Mouse (Mus musculus): ENCODE measurements around the gene Iqcc. TPM values are rescaled to one million over a fixed set of nuclear protein-coding genes. Genes with fewer than 3 reads are reported as not detected.

The Iqcc gene
- polyA plus RNA-seq, 1 experiment from 2014 or later = 28.2 TPM

DNA sequence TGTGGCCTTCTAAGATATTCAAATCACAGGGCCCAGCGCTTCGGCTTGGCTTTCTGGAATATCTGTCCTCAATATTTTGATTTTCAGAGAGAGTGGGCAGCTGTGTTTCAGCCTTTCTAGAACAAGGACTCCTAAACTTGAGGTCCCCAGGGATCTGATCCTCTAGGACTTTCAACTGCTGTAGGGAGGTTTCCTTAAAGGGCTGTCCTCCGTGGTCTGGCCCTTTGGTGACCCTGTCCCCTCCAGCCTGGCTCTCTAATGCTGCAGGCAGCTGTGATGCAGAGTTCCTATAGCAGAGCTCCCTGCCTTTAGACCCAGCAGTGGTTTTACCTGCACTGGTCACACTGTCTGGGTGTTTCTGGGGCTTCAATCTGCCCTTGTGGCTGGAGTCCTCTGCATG lies 2.3 kb downstream of the Iqcc start:
- Histone ChIP-seq H3K9ac (replicated peaks; ENCODE audit: low read depth, low read length) (no peak overlapping the region), H3K4me3 (ENCODE audit: low read depth, low read length) (no peak overlapping the region), H3K27ac (ENCODE audit: low read depth, low read length) (no peak overlapping the region), H3K4me1 (ENCODE audit: control insufficient read depth, insufficient read depth, low read length) (peaks cover 8% of the 10 kb centered on the region; the same call in 1 of the 2 replicates), H3K4me2 (ENCODE audit: low read depth, low read length) (no peak overlapping the region), H3K36me3 (ENCODE audit: control insufficient read depth, insufficient read depth, low read length) (0 out of 2 replicates have a peak, but pooled peaks cover 3% of the 10 kb centered on the region), H3K9me3 (ENCODE audit: control insufficient read depth, low read length) (no peaks in the 10 kb centered on the region), H3K27me3 (ENCODE audit: control insufficient read depth, insufficient read depth, low read length) (no peaks in the 10 kb centered on the region)
- 93% methylated on average over 3 of the region's 3 CpGs for WGBS
- no peak for ATAC-seq (ENCODE audit: low read depth)

DNA sequence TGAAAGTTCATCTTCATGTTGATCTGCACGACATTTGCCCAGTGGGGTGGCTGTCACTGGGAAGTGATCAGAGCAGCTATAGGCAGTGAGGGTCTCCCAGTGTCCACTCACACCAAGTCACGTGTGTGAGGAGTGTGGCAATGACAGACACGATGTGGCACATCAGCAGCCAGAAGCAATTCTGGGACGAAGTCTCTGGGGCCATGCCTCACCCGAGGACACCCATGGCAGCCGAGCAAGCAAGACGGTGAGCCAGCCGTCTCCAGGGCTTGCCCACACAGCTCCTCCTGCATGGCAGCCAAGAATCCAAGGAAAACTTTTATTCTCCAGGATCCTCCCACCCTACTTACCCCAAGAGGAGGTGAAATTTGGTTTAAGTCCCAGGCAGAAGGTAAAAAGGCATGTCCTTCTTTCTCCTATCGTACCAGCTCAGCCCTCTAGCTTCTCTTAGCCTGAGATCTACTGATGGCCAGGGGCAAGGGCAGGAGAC lies 3.1 kb downstream of the Iqcc start:
- WGBS = 91% methylated on average over 9 of the region's 9 CpGs
- ATAC-seq (ENCODE audit: low read depth) = no peak
- no peak overlapping the region for H3K4me2 ChIP-seq (ENCODE audit: low read depth, low read length)

DNA sequence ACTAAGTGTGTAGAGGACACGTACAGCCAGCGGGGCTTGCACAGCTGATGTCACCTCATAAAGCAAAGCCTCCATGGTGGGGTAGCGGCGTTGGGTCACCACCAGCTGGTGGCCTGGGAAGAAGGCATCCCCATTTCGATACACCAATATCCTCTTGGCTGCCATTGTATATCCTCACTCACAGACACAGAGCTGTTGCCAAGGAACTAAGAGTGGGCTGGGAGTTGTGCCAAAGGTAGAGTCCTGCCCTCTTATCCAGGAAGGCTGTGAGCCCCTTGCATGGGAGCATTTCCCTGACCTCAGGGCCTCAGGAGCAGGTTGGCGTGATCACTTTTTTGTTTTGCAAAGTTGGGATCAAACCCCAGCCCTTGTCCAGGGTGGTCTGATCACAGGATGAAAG lies 4.8 kb downstream of the Iqcc start, which contains the start of gene Dcdc2b:
Dcdc2b (minus strand) TSS at position 165 of the 400 bp plus-strand sequence.
- no peak within 1 kb of the TSS for H3K4me3 ChIP-seq (ENCODE audit: low read depth, low read length)
- peaks cover 8% of the 10 kb centered on the region; the same call in 1 of the 2 replicates for H3K4me1 ChIP-seq (ENCODE audit: control insufficient read depth, insufficient read depth, low read length)
- H3K9me3 ChIP-seq (ENCODE audit: control insufficient read depth, low read length) = no peaks in the 10 kb centered on the region
- WGBS = 80% methylated on average over 6 of the region's 6 CpGs
- H3K27me3 ChIP-seq (ENCODE audit: control insufficient read depth, insufficient read depth, low read length) = no peaks in the 10 kb centered on the region
- H3K27ac ChIP-seq (ENCODE audit: low read depth, low read length) = no peak within 1 kb of the TSS
- no peak for ATAC-seq (ENCODE audit: low read depth)
- 0 out of 2 replicates have a peak, but pooled peaks cover 3% of the 10 kb centered on the region for H3K36me3 ChIP-seq (ENCODE audit: control insufficient read depth, insufficient read depth, low read length)
- H3K4me2 ChIP-seq (ENCODE audit: low read depth, low read length) = no peak within 1 kb of the TSS
- H3K9ac ChIP-seq (replicated peaks; ENCODE audit: low read depth, low read length) = no peak within 1 kb of the TSS

More for the DNA sequence above, 3.1 kb downstream of the Iqcc start:
- Histone ChIP-seq H3K4me3 (ENCODE audit: low read depth, low read length) (no peak overlapping the region), H3K4me1 (ENCODE audit: control insufficient read depth, insufficient read depth, low read length) (peaks cover 8% of the 10 kb centered on the region; the same call in 1 of the 2 replicates), H3K9me3 (ENCODE audit: control insufficient read depth, low read length) (no peaks in the 10 kb centered on the region), H3K36me3 (ENCODE audit: control insufficient read depth, insufficient read depth, low read length) (0 out of 2 replicates have a peak, but pooled peaks cover 3% of the 10 kb centered on the region), H3K27ac (ENCODE audit: low read depth, low read length) (no peak overlapping the region), H3K9ac (replicated peaks; ENCODE audit: low read depth, low read length) (no peak overlapping the region), H3K27me3 (ENCODE audit: control insufficient read depth, insufficient read depth, low read length) (no peaks in the 10 kb centered on the region)

DNA sequence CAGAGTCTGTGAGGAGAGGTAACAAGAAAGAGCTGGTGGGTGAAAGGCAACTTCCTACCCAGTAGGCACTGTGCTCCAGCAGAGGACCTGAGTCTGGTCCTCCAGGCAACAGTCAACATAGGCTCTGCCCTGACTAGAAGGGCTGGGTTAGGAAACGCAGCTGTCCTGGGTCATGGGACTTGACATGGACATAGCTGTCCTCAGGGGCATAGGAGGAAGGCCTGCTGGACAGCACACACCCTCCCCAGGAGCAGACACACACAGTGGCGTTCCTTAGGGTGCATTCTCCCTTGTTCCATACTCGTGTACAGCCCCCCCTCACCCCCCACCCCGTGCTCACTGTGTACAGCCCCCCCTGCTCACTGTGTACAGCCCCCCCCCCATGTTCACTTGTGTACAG lies 8.4 kb downstream of the Iqcc start:
- Histone ChIP-seq H3K9ac (replicated peaks; ENCODE audit: low read depth, low read length) (no peak overlapping the region), H3K36me3 (ENCODE audit: control insufficient read depth, insufficient read depth, low read length) (peaks cover 12% of the 10 kb centered on the region), H3K4me2 (ENCODE audit: low read depth, low read length) (no peak overlapping the region), H3K9me3 (ENCODE audit: control insufficient read depth, low read length) (no peaks in the 10 kb centered on the region), H3K27ac (ENCODE audit: low read depth, low read length) (no peak overlapping the region), H3K27me3 (ENCODE audit: control insufficient read depth, insufficient read depth, low read length) (no peaks in the 10 kb centered on the region), H3K4me1 (ENCODE audit: control insufficient read depth, insufficient read depth, low read length) (no peaks in the 10 kb centered on the region), H3K4me3 (ENCODE audit: low read depth, low read length) (no peak overlapping the region)
- 75% methylated on average over 4 of the region's 4 CpGs for WGBS
- no peak for ATAC-seq (ENCODE audit: low read depth)

DNA sequence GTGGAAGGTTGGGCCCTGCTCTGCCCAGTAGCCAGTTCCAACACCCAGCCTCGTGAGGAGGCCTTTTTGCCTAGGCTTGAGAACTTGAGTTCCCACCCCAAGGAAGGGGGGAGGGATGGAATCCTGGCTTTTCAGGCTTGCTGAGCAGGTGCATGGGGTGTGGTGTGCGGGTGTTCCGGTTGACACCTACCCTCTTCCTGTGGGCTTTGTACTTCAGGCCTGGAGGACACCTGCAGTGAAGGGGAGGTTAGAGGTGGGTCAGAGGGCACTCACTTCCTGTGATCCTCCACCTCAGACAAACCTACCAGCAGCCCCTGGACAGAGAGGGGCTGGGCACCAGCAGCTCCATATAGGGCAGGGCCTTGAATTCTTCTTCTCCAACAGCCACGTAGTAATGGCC lies 8.9 kb downstream of the Iqcc start:
- Histone ChIP-seq H3K4me3 (ENCODE audit: low read depth, low read length) (no peak overlapping the region), H3K27me3 (ENCODE audit: control insufficient read depth, insufficient read depth, low read length) (no peaks in the 10 kb centered on the region), H3K9ac (replicated peaks; ENCODE audit: low read depth, low read length) (no peak overlapping the region), H3K4me2 (ENCODE audit: low read depth, low read length) (no peak overlapping the region), H3K4me1 (ENCODE audit: control insufficient read depth, insufficient read depth, low read length) (no peaks in the 10 kb centered on the region), H3K36me3 (ENCODE audit: control insufficient read depth, insufficient read depth, low read length) (peaks cover 15% of the 10 kb centered on the region), H3K9me3 (ENCODE audit: control insufficient read depth, low read length) (no peaks in the 10 kb centered on the region), H3K27ac (ENCODE audit: low read depth, low read length) (no peak overlapping the region)
- WGBS = 84% methylated on average over 4 of the region's 4 CpGs
- no peak for ATAC-seq (ENCODE audit: low read depth)

DNA sequence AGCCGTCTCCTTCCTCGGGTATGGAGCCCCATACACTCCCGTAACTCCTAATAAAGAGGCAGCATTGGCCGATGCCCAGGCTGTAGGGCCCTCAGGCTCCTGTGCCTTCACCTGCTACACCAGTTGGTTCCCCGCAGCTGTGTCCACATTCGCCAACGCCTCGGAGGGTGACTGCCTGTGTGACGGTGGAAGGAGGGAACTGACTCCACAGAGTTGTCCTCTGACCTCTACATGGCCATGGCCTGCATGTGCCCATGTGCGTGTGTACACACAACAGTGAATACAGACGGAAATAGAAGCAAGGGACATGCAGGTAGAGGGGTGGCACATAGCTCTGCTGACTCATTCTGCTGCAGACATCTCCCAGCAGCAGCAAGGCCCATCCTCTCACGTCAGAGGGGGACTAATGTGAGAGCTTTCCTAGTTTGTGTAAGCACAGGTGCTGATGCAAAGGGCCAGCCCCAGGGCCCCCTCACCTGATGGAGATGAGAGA lies 9.7 kb downstream of the Iqcc start:
- Histone ChIP-seq H3K27ac (ENCODE audit: low read depth, low read length) (no peak overlapping the region), H3K9me3 (ENCODE audit: control insufficient read depth, low read length) (no peaks in the 10 kb centered on the region), H3K4me1 (ENCODE audit: control insufficient read depth, insufficient read depth, low read length) (no peaks in the 10 kb centered on the region), H3K4me2 (ENCODE audit: low read depth, low read length) (no peak overlapping the region), H3K4me3 (ENCODE audit: low read depth, low read length) (no peak overlapping the region), H3K9ac (replicated peaks; ENCODE audit: low read depth, low read length) (no peak overlapping the region), H3K36me3 (ENCODE audit: control insufficient read depth, insufficient read depth, low read length) (peaks cover 15% of the 10 kb centered on the region), H3K27me3 (ENCODE audit: control insufficient read depth, insufficient read depth, low read length) (no peaks in the 10 kb centered on the region)
- WGBS = 86% methylated on average over 12 of the region's 12 CpGs
- ATAC-seq (ENCODE audit: low read depth) = no peak

DNA sequence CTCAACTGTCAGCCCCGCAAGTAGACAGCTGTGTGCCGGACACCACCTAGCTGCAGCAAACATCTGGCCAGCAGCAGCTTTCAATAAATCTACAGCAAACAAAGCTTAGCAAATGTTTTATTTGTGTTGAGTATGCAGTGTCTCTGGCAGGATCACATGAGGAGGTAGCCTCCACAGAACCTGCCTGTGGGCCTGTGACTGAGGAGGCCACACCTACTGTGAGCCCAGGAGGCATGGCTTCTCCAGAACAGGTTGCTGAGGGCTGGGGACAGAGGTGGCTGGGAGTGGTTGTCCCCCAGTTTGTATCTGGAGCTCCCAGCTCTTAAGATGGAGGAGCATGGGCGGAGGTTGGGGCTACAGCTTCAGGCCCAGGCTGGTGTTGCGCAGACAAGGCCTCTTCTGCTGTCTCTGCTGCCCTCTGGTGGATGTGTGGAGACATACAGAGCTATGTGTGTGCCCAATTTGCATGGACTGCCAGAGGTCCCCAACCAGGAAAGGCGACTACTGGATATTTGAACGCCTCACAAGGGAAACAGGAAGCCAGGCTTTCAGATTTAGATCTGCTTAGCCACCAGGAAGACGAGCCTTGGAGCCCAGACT lies 10.4 kb downstream of the Iqcc start:
- 38% methylated on average over 7 of the region's 7 CpGs for WGBS
- peak; percentile 83 for ATAC-seq (ENCODE audit: low read depth)
- Histone ChIP-seq H3K4me2 (ENCODE audit: low read depth, low read length) (no peak overlapping the region), H3K4me3 (ENCODE audit: low read depth, low read length) (no peak overlapping the region), H3K9ac (replicated peaks; ENCODE audit: low read depth, low read length) (0 out of 2 replicates have a peak overlapping the region, but pooled peaks have one; percentile 16), H3K27me3 (ENCODE audit: control insufficient read depth, insufficient read depth, low read length) (no peaks in the 10 kb centered on the region), H3K27ac (ENCODE audit: low read depth, low read length) (0 out of 2 replicates have a peak overlapping the region, but pooled peaks have one; percentile 39), H3K4me1 (ENCODE audit: control insufficient read depth, insufficient read depth, low read length) (no peaks in the 10 kb centered on the region), H3K36me3 (ENCODE audit: control insufficient read depth, insufficient read depth, low read length) (peaks cover 20% of the 10 kb centered on the region), H3K9me3 (ENCODE audit: control insufficient read depth, low read length) (no peaks in the 10 kb centered on the region)

DNA sequence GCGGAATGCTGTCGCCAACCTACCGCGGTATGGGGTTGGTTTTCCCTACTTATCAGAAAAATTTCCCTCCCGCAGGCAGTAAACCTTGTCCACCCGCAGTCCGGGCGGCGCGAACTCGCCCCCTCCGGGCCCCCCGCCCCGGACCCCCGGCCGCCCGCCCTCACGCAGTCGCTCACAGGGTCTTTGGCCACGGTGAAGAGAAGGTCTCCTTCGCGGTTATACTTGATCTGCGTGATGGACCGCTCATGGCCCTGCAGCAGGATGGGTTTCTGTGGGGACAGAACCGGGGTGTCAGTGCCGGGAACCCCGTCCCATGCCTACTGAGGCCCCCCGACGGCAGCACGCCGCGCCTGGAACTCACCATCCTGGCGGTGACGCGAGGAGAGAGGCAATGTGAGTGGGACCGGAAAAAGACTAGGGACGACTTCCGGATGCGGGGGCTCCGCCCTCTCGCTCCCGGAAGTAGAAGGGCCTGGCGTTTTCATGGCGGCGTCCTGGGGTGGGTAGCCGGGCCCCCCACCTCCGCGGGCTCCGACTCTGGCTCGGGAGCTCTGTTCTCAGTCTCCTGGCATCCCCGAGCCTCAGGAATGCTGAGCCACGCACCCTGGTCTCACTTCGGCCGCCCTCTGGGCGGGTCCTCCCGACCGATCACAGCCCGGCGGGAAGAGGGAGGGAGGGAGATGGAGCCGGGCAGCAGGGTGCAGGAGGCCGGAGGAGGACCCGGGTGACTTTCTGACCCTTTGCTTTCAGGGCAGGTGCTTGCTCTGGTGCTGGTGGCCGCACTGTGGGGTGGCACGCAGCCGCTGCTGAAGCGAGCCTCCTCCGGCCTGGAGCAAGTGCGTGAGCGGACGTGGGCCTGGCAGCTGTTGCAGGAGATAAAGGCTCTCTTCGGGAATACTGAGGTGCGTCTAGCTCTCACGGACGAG lies 18.4 kb downstream of the Iqcc start, which contains the start of the genes Eif3i and Tmem234:
Eif3i (minus strand) TSS at position 416 of the 926 bp plus-strand sequence.
Tmem234 (plus strand) TSS at position 436 of the 926 bp plus-strand sequence.
- peak within 1 kb of the TSS; percentile 86 for H3K4me2 ChIP-seq (ENCODE audit: low read depth, low read length)
- H3K4me3 ChIP-seq (ENCODE audit: low read depth, low read length) = peak within 1 kb of the TSS; percentile 99
- H3K9ac ChIP-seq (replicated peaks; ENCODE audit: low read depth, low read length) = peak within 1 kb of the TSS; percentile 88
- H3K36me3 ChIP-seq (ENCODE audit: control insufficient read depth, insufficient read depth, low read length) = peaks cover 20% of the 10 kb centered on the region; the same call in 1 of the 2 replicates
- peak; percentile 89 for ATAC-seq (ENCODE audit: low read depth)
- H3K4me1 ChIP-seq (ENCODE audit: control insufficient read depth, insufficient read depth, low read length) = peaks cover 21% of the 10 kb centered on the region
- no peaks in the 10 kb centered on the region for H3K27me3 ChIP-seq (ENCODE audit: control insufficient read depth, insufficient read depth, low read length)
- under 1% methylated on average over 73 of the region's 74 CpGs for WGBS
- peak within 1 kb of the TSS; percentile 40 for H3K27ac ChIP-seq (ENCODE audit: low read depth, low read length)
- H3K9me3 ChIP-seq (ENCODE audit: control insufficient read depth, low read length) = no peaks in the 10 kb centered on the region

Measured in neural tube, embryonic 14.5 days (tissue).